Mouse (Mus musculus) hindbrain, embryonic 16.5 days (tissue): ENCODE data around the gene Usp5. TPM values are rescaled to one million over a fixed set of nuclear protein-coding genes. Genes with fewer than 3 reads are reported as not detected.

Experiments
- ATAC-seq: fragments of 200-750 bp; cut with Nextera tagmentation; 2 replicates; pipeline ENCODE4 v1.8.0; 2017; ENCODE audit warnings: moderate TSS enrichment, moderate library complexity
- H3K27ac ChIP-seq: fragments of 300-500 bp; sonication (generic); 2 replicates; pipeline ENCODE4 v1.5.1; 2014; ENCODE audit warnings: low read depth, mild to moderate bottlenecking, control low read depth, low read length, moderate library complexity
- H3K27me3 ChIP-seq: fragments of 300-500 bp; sonication (generic); replicated peaks from 2 replicates; pipeline ENCODE4 v1.6.1; 2014; ENCODE audit warnings: low read length; ENCODE audit not compliant: control insufficient read depth, insufficient read depth
- H3K36me3 ChIP-seq: fragments of 300-500 bp; sonication (generic); 2 replicates; pipeline ENCODE4 v1.6.1; 2014; ENCODE audit warnings: mild to moderate bottlenecking, low read length, moderate library complexity, mixed read lengths; ENCODE audit not compliant: control insufficient read depth, insufficient read depth
- H3K4me1 ChIP-seq: fragments of 300-500 bp; sonication (generic); 2 replicates; pipeline ENCODE4 v1.6.1; 2014; ENCODE audit warnings: low read depth, low read length; ENCODE audit not compliant: control insufficient read depth, insufficient read depth
- H3K4me2 ChIP-seq: fragments of 300-500 bp; sonication (generic); 2 replicates; pipeline ENCODE4 v1.6.1; 2014; ENCODE audit warnings: mild to moderate bottlenecking, low read length, control low read depth, moderate library complexity
- H3K4me3 ChIP-seq: fragments of 300-500 bp; sonication (generic); 2 replicates; pipeline ENCODE4 v1.5.1; 2014; ENCODE audit warnings: mild to moderate bottlenecking, low read length, control low read depth, moderate library complexity
- H3K9ac ChIP-seq: fragments of 300-500 bp; sonication (generic); 2 replicates; pipeline ENCODE4 v1.6.1; 2014; ENCODE audit warnings: low read depth, mild to moderate bottlenecking, control low read depth, low read length, moderate library complexity
- H3K9me3 ChIP-seq: fragments of 300-500 bp; sonication (generic); 2 replicates; pipeline ENCODE4 v1.6.1; 2014; ENCODE audit warnings: mild to moderate bottlenecking, low read length, moderate library complexity; ENCODE audit not compliant: control insufficient read depth
- WGBS: fragments of 180-500 bp; shearing (Covaris S2); extraction: QIAGEN DNeasy Blood & Tissue Kit; methylation state at CpG from one replicate; pipeline ENCODE4 v1.1.7; 2014; 5-methylcytosine and 5-hydroxymethylcytosine counted together
- polyA plus RNA-seq: library from polyadenylated mRNA; unstranded; fragments of >200 nt; fragmentation: Nextera tagmentation; extraction: Ambion mirVana; gene quantifications from 2 replicates; pipeline ENCODE4 v1.2.1, GENCODE M21; 2015

The Usp5 gene
- polyA plus RNA-seq, 1 experiment from 2014 or later: 220 TPM

- H3K9me3 ChIP-seq: no peaks in the 10 kb centered on the region
- ATAC-seq: no peak
- no peak overlapping the region for H3K9ac ChIP-seq
- WGBS: 46% methylated on average over 8 of the region's 8 CpGs
- H3K4me2 ChIP-seq: no peak overlapping the region
- no peaks in the 10 kb centered on the region for H3K36me3 ChIP-seq
- H3K4me1 ChIP-seq: no peaks in the 10 kb centered on the region; the same call in 1 of the 2 replicates
- H3K4me3 ChIP-seq: no peak overlapping the region
- no peaks in the 10 kb centered on the region for H3K27me3 ChIP-seq
- H3K27ac ChIP-seq: no peak overlapping the region
Observed at GRCm38 (mm10) chr6:124786756-124787420, 42.4 kb downstream of the Usp5 start.

DNA sequence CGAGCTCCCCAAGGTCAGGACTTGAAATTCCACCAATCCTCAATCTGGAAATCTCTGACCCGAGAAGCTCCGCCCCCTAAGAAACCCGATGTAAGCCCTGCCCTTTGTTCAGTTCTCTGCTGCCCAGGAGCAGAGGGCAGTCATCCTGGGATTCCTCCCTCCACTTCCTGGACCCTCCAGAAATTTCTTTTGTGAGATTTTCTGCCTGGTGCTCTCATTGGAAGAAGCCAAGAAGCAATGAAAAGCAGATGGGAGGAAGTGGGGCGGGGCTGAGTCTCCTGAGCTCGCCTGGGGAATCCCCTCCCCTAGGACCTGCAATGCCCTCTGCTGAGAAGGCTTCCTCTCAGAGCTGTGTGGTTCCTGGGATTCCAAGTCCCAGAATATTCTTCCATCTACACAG, 46.8 kb downstream of the Usp5 start:
- Histone ChIP-seq H3K9ac (no peak overlapping the region), H3K36me3 (no peaks in the 10 kb centered on the region), H3K4me3 (no peak overlapping the region), H3K9me3 (no peaks in the 10 kb centered on the region), H3K4me1 (peaks cover 8% of the 10 kb centered on the region), H3K27ac (no peak overlapping the region), H3K4me2 (no peak overlapping the region), H3K27me3 (no peaks in the 10 kb centered on the region)
- WGBS: 15% methylated on average over 6 of the region's 6 CpGs
- no peak for ATAC-seq

DNA sequence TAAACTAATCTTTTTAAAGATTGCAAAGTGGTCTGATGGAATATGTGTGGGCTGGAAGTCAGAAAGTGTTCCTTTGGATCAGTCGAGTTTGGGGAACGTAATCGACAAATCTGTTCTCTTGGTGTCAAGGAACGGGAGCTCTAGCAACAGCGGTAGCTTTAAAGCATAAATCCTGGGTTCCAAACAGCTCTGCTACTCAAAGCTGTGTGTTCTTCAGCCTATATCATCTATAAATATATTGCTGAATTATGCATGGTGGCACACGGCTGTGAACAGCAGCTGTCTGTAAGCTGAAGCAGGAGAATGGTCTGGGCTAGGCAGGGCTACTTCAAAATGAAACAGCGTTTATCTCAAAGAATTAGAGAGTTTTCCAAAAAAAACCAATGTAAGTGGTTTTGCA, 48.4 kb downstream of the Usp5 start:
- ATAC-seq: no peak
- H3K27me3 ChIP-seq: no peaks in the 10 kb centered on the region
- H3K9me3 ChIP-seq: no peaks in the 10 kb centered on the region
- peaks cover 8% of the 10 kb centered on the region for H3K4me1 ChIP-seq
- no peak overlapping the region for H3K9ac ChIP-seq
- WGBS: 87% methylated on average over 7 of the region's 7 CpGs
- no peak overlapping the region for H3K27ac ChIP-seq
- no peak overlapping the region for H3K4me2 ChIP-seq
- H3K36me3 ChIP-seq: no peaks in the 10 kb centered on the region
- H3K4me3 ChIP-seq: no peak overlapping the region

GRCm38 (mm10) chr6:124779984-124780416, 49.3 kb downstream of the Usp5 start:
- H3K36me3 ChIP-seq: no peaks in the 10 kb centered on the region
- no peaks in the 10 kb centered on the region for H3K9me3 ChIP-seq
- peak overlapping the region; percentile 39; the same call in 1 of the 2 replicates for H3K9ac ChIP-seq
- ATAC-seq: peak; percentile 60; the same call in 1 of the 2 replicates
- H3K27me3 ChIP-seq: no peaks in the 10 kb centered on the region
- H3K4me2 ChIP-seq: peak overlapping the region; percentile 62
- H3K27ac ChIP-seq: no peak overlapping the region
- peak overlapping the region; percentile 40 for H3K4me3 ChIP-seq
- H3K4me1 ChIP-seq: peaks cover 8% of the 10 kb centered on the region
- 4% methylated on average over 10 of the region's 10 CpGs for WGBS

DNA sequence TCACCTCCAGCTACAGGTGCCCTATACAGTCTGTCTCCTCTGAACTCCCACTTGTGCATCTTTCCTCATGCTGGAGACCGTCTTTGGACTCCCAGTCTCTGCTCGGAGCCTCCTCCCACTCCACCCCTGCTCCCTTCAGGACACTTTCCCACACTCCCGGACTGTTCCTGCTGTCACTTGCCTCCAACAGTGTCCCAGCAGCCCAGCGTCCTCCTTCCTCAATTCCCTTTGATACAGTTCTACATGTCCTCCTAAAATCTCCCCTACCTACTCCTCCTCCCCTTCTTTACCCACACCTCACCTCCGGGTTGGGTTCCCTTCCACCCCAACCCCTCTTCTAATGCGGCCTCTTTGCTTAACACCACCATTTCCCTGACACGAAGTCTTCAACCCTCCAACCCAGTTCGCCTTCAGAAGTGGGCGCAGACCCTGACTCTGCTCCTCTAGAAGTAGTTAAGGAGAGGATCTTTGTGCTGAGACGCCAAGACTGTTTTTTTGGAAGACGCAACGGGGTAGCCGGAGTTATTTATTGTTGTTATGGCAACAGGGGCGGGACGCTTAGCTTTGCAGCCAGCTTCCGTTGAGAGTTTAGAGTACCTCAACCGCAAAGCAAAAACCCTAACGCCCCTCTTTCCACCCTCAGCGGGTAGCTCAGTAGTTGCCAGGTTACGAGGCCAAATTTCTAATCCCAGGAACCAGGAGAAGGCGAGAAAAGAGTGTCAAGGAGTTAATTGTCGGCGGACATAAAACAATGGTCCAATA, 49.9 kb downstream of the Usp5 start, which contains the start of gene Lrrc23:
TSS of gene Lrrc23 (minus strand) at position 506 of the 762 bp plus-strand sequence.
- peak within 1 kb of the TSS; percentile 62 for H3K4me2 ChIP-seq
- peak; percentile 53 for ATAC-seq
- 2% methylated on average over 23 of the region's 23 CpGs for WGBS

GRCm38 (mm10) chr6:124770511-124770910, 58.8 kb downstream of the Usp5 start:
- Histone ChIP-seq H3K36me3 (0 out of 2 replicates have a peak, but pooled peaks cover 2% of the 10 kb centered on the region), H3K4me3 (no peak overlapping the region), H3K9ac (no peak overlapping the region), H3K9me3 (no peaks in the 10 kb centered on the region), H3K27ac (no peak overlapping the region), H3K4me1 (peaks cover 20% of the 10 kb centered on the region), H3K27me3 (no peaks in the 10 kb centered on the region), H3K4me2 (no peak overlapping the region)
- ATAC-seq: no peak
- WGBS: 86% methylated on average over 15 of the region's 15 CpGs

More for the DNA sequence above, 49.9 kb downstream of the Usp5 start, which contains the start of gene Lrrc23:
- Histone ChIP-seq H3K4me3 (peak within 1 kb of the TSS; percentile 40), H3K36me3 (no peaks in the 10 kb centered on the region), H3K27ac (0 out of 2 replicates have a peak within 1 kb of the TSS, but pooled peaks have one; percentile 11), H3K4me1 (peaks cover 8% of the 10 kb centered on the region), H3K27me3 (no peaks in the 10 kb centered on the region), H3K9ac (peak within 1 kb of the TSS; percentile 39; the same call in 1 of the 2 replicates), H3K9me3 (no peaks in the 10 kb centered on the region)

DNA sequence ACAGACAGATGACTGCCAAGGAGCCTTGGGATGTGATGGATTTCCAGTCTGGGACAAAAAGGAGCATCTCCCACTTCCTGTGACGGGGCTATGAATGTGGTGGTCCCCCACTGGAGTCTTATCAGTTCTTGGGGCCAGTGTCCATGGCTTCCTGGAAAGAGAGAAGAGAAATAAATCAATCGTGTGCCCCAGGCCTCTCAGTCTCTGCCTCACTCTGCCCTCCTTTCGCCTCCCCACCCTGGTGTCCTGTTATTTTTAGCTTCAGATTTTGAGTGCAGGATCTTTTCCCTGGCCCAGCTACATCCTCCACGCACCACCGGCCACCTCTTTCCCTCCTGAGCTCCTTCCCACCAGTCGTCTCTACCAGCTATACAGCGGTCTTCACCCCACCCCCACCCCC, 59.3 kb downstream of the Usp5 start:
- 0 out of 2 replicates have a peak, but pooled peaks cover 2% of the 10 kb centered on the region for H3K36me3 ChIP-seq
- ATAC-seq: no peak
- no peaks in the 10 kb centered on the region for H3K9me3 ChIP-seq
- H3K4me1 ChIP-seq: peaks cover 20% of the 10 kb centered on the region
- peak overlapping the region; percentile 82 for H3K4me2 ChIP-seq
- H3K27ac ChIP-seq: peak overlapping the region; percentile 75
- WGBS: 55% methylated on average over 7 of the region's 7 CpGs
- no peaks in the 10 kb centered on the region for H3K27me3 ChIP-seq
- H3K4me3 ChIP-seq: peak overlapping the region; percentile 63
- peak overlapping the region; percentile 84 for H3K9ac ChIP-seq

- Histone ChIP-seq H3K27ac (peak within 1 kb of the TSS; percentile 75), H3K9ac (peak within 1 kb of the TSS; percentile 84), H3K4me2 (peak within 1 kb of the TSS; percentile 82), H3K9me3 (no peaks in the 10 kb centered on the region), H3K4me1 (peaks cover 20% of the 10 kb centered on the region), H3K4me3 (peak within 1 kb of the TSS; percentile 63), H3K36me3 (0 out of 2 replicates have a peak, but pooled peaks cover 2% of the 10 kb centered on the region), H3K27me3 (no peaks in the 10 kb centered on the region)
- whole genome bisulfite sequencing: under 1% methylated on average over 49 of the region's 54 CpGs
- ATAC-seq: peak; percentile 88
Observed at GRCm38 (mm10) chr6:124769101-124769765, 60.1 kb downstream of the Usp5 start, which contains the start of gene Eno2. TSS of gene Eno2 (minus strand) at chr6:124769673.
